Mouse (Mus musculus): ENCODE data around the gene Rnf183. TPM values are rescaled to one million over a fixed set of nuclear protein-coding genes. Genes with fewer than 3 reads are reported as not detected.
"Not testable (repeated sequence)": the region's sequence is repeated elsewhere in the genome, so short reads cannot be mapped to it uniquely, and the experiment has no call there.

The Rnf183 gene
- polyA plus RNA-seq (2016; fragmentation: Nextera tagmentation; extraction: Ambion mirVana): not detected in 2 replicates

GRCm38 (mm10) chr4:62435081-62435480 lies at the start of gene Rnf183:
Rnf183 (minus strand) TSS chr4:62435252.
- Histone ChIP-seq H3K27ac (no peak within 1 kb of the TSS), H3K27me3 (replicated peaks) (no peaks in the 10 kb centered on the region), H3K4me1 (no peaks in the 10 kb centered on the region), H3K4me2 (replicated peaks) (no peak within 1 kb of the TSS), H3K9ac (no peak within 1 kb of the TSS), H3K36me3 (no peaks in the 10 kb centered on the region), H3K4me3 (no peak within 1 kb of the TSS), H3K9me3 (no peaks in the 10 kb centered on the region)
- 91% methylated on average over 6 of the region's 6 CpGs for WGBS
- ATAC-seq (ENCODE audit: low FRiP score, low read depth): no peak

DNA sequence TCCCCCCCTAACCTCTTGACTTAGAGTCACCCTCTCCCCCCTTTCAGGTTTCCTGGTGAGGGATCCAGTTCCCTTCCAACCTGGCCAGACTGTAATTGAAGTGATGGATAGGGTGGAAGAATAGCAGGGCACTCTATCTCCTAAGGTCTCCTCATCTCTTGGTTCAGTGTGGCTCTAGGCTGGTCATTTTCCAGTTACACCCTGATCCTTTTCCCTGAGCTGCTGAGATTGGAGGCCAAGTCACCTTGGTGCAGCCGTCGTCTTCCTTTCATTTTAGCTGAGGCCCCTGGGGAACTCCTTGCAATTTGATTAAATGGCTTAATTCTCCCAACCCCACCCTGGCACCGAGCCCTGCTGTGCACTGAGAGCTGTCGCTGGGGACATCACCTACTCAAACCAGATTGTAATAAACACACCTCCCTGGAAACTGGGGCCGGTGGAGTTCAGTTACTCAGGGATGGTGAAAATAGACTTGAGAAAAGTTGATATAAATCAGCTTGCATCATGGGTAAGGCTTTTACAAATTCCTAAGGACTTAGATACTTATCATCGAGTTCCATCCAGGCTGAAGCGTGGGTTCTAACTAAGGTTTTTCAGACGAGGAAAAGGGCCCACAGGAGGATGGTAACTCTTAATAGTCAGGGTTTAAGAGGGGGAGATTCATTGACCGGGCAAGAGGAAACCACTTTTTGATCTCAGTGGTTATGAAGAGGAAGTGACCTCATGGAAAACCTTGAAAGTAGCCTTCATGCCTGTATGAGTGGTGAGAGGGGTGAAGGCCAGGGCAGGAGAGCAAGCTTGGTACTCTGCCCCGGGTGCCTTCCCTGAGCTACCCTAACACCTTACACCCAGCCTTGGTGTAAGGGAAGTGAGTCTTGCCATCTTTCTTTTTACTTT lies 45.9 kb upstream of the Rnf183 start:
- ATAC-seq (ENCODE audit: low FRiP score, low read depth): no peak

GRCm38 (mm10) chr4:62479937-62480708 lies 45.1 kb upstream of the Rnf183 start, which contains the start of gene Bspry:
Bspry (plus strand) TSS chr4:62480053.
- peak; percentile 67 for ATAC-seq (ENCODE audit: low FRiP score, low read depth)
- Histone ChIP-seq H3K4me1 (peaks cover 6% of the 10 kb centered on the region; the same call in 1 of the 2 replicates), H3K9me3 (no peaks in the 10 kb centered on the region), H3K9ac (peak within 1 kb of the TSS; percentile 38; the same call in 1 of the 2 replicates), H3K4me2 (replicated peaks) (peak within 1 kb of the TSS; percentile 82), H3K27me3 (replicated peaks) (peaks cover 17% of the 10 kb centered on the region), H3K4me3 (peak within 1 kb of the TSS; percentile 40), H3K27ac (no peak within 1 kb of the TSS), H3K36me3 (no peaks in the 10 kb centered on the region)
- WGBS: 2% methylated on average over 71 of the region's 71 CpGs

More for the DNA sequence above, 45.9 kb upstream of the Rnf183 start:
- Histone ChIP-seq H3K4me2 (replicated peaks) (no peak overlapping the region), H3K36me3 (no peaks in the 10 kb centered on the region), H3K27me3 (replicated peaks) (peaks cover 17% of the 10 kb centered on the region), H3K9me3 (no peaks in the 10 kb centered on the region), H3K9ac (no peak overlapping the region), H3K4me3 (no peak overlapping the region), H3K4me1 (peaks cover 6% of the 10 kb centered on the region; the same call in 1 of the 2 replicates), H3K27ac (no peak overlapping the region)
- 56% methylated on average over 10 of the region's 10 CpGs for WGBS

DNA sequence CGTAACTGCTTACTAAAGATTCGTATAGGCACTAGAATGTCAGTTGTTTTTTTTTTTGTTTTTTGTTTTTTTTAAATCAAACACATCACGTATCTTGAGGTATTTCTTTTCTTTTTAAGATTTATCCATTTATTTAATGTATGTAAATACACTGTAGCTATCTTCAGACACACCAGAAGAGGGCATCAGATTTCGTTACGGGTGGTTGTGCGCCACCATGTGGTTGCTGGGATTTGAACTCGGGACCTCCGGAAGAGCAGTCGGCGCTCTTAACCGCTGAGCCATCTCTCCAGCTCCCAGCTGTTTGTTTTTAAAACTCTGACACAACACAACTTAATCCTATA lies 44.5 kb upstream of the Rnf183 start:
- peak overlapping the region; percentile 82 for H3K4me2 ChIP-seq (replicated peaks)
- not testable (repeated sequence) for H3K36me3 ChIP-seq; ATAC-seq (ENCODE audit: low FRiP score, low read depth); H3K9ac ChIP-seq; H3K9me3 ChIP-seq; H3K4me1 ChIP-seq; H3K27ac ChIP-seq
- H3K4me3 ChIP-seq: peak overlapping the region; percentile 40
- H3K27me3 ChIP-seq (replicated peaks): peaks cover 17% of the 10 kb centered on the region
- WGBS: 15% methylated on average over 11 of the region's 11 CpGs

DNA sequence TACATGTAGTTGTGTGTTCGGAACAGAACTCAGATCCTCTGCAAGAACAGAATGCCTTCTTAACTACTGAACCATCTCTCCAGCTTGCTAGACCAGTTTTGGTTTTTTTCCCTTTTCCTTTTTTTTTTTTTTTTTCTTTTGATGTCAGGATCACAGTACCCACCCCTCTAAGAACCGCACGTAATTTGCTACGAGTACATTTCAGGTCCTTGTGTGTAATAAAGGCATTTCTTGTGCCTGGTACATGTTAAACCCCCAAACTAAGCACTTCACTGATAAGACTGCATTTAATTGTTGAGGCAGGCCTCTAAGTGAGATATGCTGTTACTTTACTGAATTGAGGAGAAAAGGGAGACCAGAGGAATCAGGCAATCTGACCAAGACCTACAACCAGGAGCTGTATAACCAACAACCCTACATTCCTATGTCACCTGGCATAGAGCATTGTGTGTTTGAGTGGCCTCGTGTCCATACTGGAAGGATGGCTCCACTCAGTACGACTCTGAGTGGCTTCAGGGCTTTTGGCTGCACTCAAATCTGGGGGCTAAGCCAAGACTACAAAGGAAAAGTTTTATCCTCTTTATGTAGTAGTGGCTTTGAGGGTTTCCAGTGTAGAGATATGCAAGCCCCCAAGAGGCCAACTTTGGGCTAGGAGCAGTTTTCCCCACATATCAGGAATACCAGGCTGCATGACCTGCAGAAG lies 42.6 kb upstream of the Rnf183 start:
- no peak for ATAC-seq (ENCODE audit: low FRiP score, low read depth)
- Histone ChIP-seq H3K4me3 (no peak overlapping the region), H3K4me1 (peaks cover 6% of the 10 kb centered on the region; the same call in 1 of the 2 replicates), H3K27ac (no peak overlapping the region), H3K9ac (no peak overlapping the region), H3K4me2 (replicated peaks) (no peak overlapping the region), H3K9me3 (no peaks in the 10 kb centered on the region), H3K36me3 (no peaks in the 10 kb centered on the region), H3K27me3 (replicated peaks) (peaks cover 17% of the 10 kb centered on the region)
- 87% methylated on average over 6 of the region's 6 CpGs for WGBS

DNA sequence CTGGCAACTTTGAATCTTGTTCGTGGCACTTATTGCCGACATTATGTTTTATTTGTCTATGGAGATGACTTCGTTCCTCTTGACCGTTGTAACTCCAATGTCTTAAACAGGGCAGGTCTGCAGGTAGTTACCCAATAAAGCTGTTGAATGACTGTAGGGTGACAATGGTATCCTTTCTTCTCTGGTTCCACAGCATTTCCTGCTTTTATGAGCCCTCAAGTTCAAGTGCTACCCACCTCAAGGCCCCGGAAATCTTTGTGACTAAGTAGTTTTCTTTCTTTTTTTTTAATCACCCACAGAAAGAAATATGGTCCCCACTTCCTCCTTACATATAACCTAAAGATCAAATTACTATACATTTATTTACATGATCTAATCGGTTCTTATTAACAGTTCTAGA lies 40.7 kb upstream of the Rnf183 start:
- no peak overlapping the region for H3K9ac ChIP-seq
- no peak for ATAC-seq (ENCODE audit: low FRiP score, low read depth)
- no peak overlapping the region for H3K27ac ChIP-seq
- H3K4me3 ChIP-seq: no peak overlapping the region
- H3K36me3 ChIP-seq: no peaks in the 10 kb centered on the region
- H3K9me3 ChIP-seq: no peaks in the 10 kb centered on the region
- peaks cover 6% of the 10 kb centered on the region; the same call in 1 of the 2 replicates for H3K4me1 ChIP-seq
- peaks cover 12% of the 10 kb centered on the region for H3K27me3 ChIP-seq (replicated peaks)
- WGBS: 90% methylated on average over 6 of the region's 6 CpGs
- no peak overlapping the region for H3K4me2 ChIP-seq (replicated peaks)

GRCm38 (mm10) chr4:62475131-62475530 lies 40.1 kb upstream of the Rnf183 start:
- H3K9ac ChIP-seq: no peak overlapping the region
- no peak overlapping the region for H3K27ac ChIP-seq
- peaks cover 6% of the 10 kb centered on the region for H3K27me3 ChIP-seq (replicated peaks)
- no peaks in the 10 kb centered on the region for H3K9me3 ChIP-seq
- no peak overlapping the region for H3K4me2 ChIP-seq (replicated peaks)
- H3K4me1 ChIP-seq: peaks cover 6% of the 10 kb centered on the region; the same call in 1 of the 2 replicates
- no peak for ATAC-seq (ENCODE audit: low FRiP score, low read depth)
- H3K36me3 ChIP-seq: no peaks in the 10 kb centered on the region
- WGBS: 72% methylated on average over 2 of the region's 2 CpGs
- H3K4me3 ChIP-seq: no peak overlapping the region

DNA sequence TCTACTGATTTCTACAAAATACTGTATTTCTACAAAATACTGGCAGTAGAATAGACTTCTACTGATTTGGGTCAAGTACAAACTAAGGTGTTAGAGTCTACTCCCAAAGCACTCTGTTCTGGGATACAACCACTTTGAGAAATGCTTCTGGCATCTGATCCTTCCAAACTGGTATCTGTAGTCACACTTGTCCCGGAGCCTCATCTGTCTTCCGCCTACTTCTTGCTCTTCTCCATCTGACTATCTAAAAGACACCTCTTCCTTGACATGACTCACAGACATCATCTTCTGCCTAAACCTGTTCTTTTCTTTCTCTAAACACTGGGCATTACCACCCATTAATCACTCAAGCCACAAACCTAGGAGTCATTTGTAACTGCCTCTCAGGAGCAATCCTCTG lies 37.0 kb upstream of the Rnf183 start:
- Histone ChIP-seq H3K9ac (no peak overlapping the region), H3K36me3 (no peaks in the 10 kb centered on the region), H3K4me1 (no peaks in the 10 kb centered on the region), H3K27me3 (replicated peaks) (no peaks in the 10 kb centered on the region), H3K4me3 (no peak overlapping the region), H3K4me2 (replicated peaks) (no peak overlapping the region), H3K27ac (no peak overlapping the region), H3K9me3 (no peaks in the 10 kb centered on the region)
- 99% methylated on average over 2 of the region's 2 CpGs for WGBS
- no peak for ATAC-seq (ENCODE audit: low FRiP score, low read depth)

GRCm38 (mm10) chr4:62470598-62471051 lies 35.6 kb upstream of the Rnf183 start, which contains the start of gene Wdr31:
Wdr31 (minus strand) TSS chr4:62470896.
- H3K9ac ChIP-seq: peak within 1 kb of the TSS; percentile 45
- H3K27ac ChIP-seq: no peak within 1 kb of the TSS
- peak within 1 kb of the TSS; percentile 51 for H3K4me3 ChIP-seq
- no peaks in the 10 kb centered on the region for H3K4me1 ChIP-seq
- no peaks in the 10 kb centered on the region for H3K9me3 ChIP-seq
- peak within 1 kb of the TSS; percentile 77 for H3K4me2 ChIP-seq (replicated peaks)
- H3K36me3 ChIP-seq: no peaks in the 10 kb centered on the region
- no peaks in the 10 kb centered on the region for H3K27me3 ChIP-seq (replicated peaks)
- peak; percentile 93 for ATAC-seq (ENCODE audit: low FRiP score, low read depth)
- WGBS: under 1% methylated on average over 30 of the region's 30 CpGs

GRCm38 (mm10) chr4:62468158-62468557 lies 33.1 kb upstream of the Rnf183 start:
- H3K4me3 ChIP-seq: no peak overlapping the region
- no peaks in the 10 kb centered on the region for H3K9me3 ChIP-seq
- H3K4me2 ChIP-seq (replicated peaks): no peak overlapping the region
- H3K27me3 ChIP-seq (replicated peaks): no peaks in the 10 kb centered on the region
- no peaks in the 10 kb centered on the region for H3K4me1 ChIP-seq
- no peak for ATAC-seq (ENCODE audit: low FRiP score, low read depth)
- no peaks in the 10 kb centered on the region for H3K36me3 ChIP-seq
- WGBS: 89% methylated on average over 1 of the region's 1 CpGs
- no peak overlapping the region for H3K9ac ChIP-seq
- H3K27ac ChIP-seq: no peak overlapping the region

- 92% methylated on average over 2 of the region's 2 CpGs for WGBS
- Histone ChIP-seq H3K27ac (no peak overlapping the region), H3K4me2 (replicated peaks) (no peak overlapping the region), H3K9ac (no peak overlapping the region), H3K4me3 (no peak overlapping the region), H3K36me3 (no peaks in the 10 kb centered on the region), H3K27me3 (replicated peaks) (no peaks in the 10 kb centered on the region), H3K4me1 (no peaks in the 10 kb centered on the region), H3K9me3 (no peaks in the 10 kb centered on the region)
- ATAC-seq (ENCODE audit: low FRiP score, low read depth): no peak
Observed at GRCm38 (mm10) chr4:62463124-62463523, 28.1 kb upstream of the Rnf183 start.

- H3K9me3 ChIP-seq: no peaks in the 10 kb centered on the region
- H3K36me3 ChIP-seq: no peaks in the 10 kb centered on the region
- no peak overlapping the region for H3K4me3 ChIP-seq
- 87% methylated on average over 8 of the region's 8 CpGs for WGBS
- H3K4me1 ChIP-seq: no peaks in the 10 kb centered on the region
- H3K9ac ChIP-seq: no peak overlapping the region
- H3K27ac ChIP-seq: no peak overlapping the region
- no peak overlapping the region for H3K4me2 ChIP-seq (replicated peaks)
- no peaks in the 10 kb centered on the region for H3K27me3 ChIP-seq (replicated peaks)
- no peak for ATAC-seq (ENCODE audit: low FRiP score, low read depth)
Observed at GRCm38 (mm10) chr4:62460348-62460747, 25.3 kb upstream of the Rnf183 start.
